In the genomic region with DNA sequence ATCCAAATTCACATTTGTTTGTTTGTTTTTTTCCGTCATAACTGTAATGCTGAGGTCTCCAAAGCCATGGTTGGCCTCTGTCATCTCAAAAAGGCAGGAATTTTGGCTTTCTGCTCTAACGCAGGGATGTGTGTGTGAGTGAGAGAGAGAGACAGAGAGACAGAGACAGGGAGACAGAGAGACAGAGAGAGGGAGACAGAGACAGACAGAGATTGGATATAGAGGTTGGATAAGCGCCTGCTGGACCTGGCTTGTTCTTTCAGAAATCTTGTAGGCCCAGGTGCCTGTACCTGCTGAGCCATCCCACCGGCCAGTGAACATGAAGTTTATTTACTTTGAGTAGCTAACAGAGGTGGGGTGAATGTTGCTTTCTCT, we compare ENCODE assay signal across 8 mouse cellular contexts. TPM values are rescaled to one million over a fixed set of nuclear protein-coding genes. Genes with fewer than 3 reads are reported as not detected.
DNase-seq lines count a peak whose midpoint lies in the region; ATAC-seq and TF ChIP-seq lines count a peak whose summit lies in the region.

No protein-coding gene starts in this region.

- H3K4me1 ChIP-seq in heart, embryonic 12.5 days (replicated peaks) = peaks cover 12% of the 10 kb centered on the region
- H3K4me1 ChIP-seq in ES-Bruce4 (ENCODE audit: control insufficient read depth, insufficient read depth, low read length) = no peaks in the 10 kb centered on the region
- no peaks in the 10 kb centered on the region for H3K4me1 ChIP-seq in hindbrain, embryonic 11.5 days (replicated peaks; ENCODE audit: control insufficient read depth, insufficient read depth, low read length)
- H3K4me1 ChIP-seq in megakaryocyte, embryonic 14.5 days = peaks cover 34% of the 10 kb centered on the region

- no peak for DNase-seq in heart, adult 11 months
- no peak for DNase-seq in hindbrain, embryonic 11.5 days (ENCODE audit: low spot score)
- DNase-seq in left cerebral cortex, adult 8-10 months (ENCODE audit: low spot score in 2 of 2) = no peak
- DNase-seq in urinary bladder, postnatal 14 days (ENCODE audit: low spot score) = no peak
- no peak for DNase-seq in layer of hippocampus, postnatal 10 days (ENCODE audit: low spot score in 2 of 2)

- TF ChIP-seq CTCF in ES-Bruce4 (IDR thresholded peaks at IDR 0.05; ENCODE audit: low read depth, low read length) = no peak

- peak overlapping the region; percentile 90 for H3K4me3 ChIP-seq in heart, embryonic 12.5 days
- H3K4me3 ChIP-seq in ES-Bruce4 (ENCODE audit: low read depth, low read length) = peak overlapping the region; percentile 41; the same call in 1 of the 2 replicates
- H3K4me3 ChIP-seq in hindbrain, embryonic 11.5 days (ENCODE audit: low read depth, low read length) = peak overlapping the region; percentile 99
- H3K4me3 ChIP-seq in megakaryocyte, embryonic 14.5 days (replicated peaks) = peak overlapping the region; percentile 99

- H3K9me3 ChIP-seq in heart, embryonic 12.5 days (replicated peaks) = no peaks in the 10 kb centered on the region
- H3K9me3 ChIP-seq in ES-Bruce4 (replicated peaks; ENCODE audit: control insufficient read depth, insufficient read depth, low read length, poor library complexity, severe bottlenecking) = no peaks in the 10 kb centered on the region
- no peaks in the 10 kb centered on the region for H3K9me3 ChIP-seq in hindbrain, embryonic 11.5 days (ENCODE audit: control insufficient read depth, low read length)
- no peaks in the 10 kb centered on the region for H3K9me3 ChIP-seq in megakaryocyte, embryonic 14.5 days

- no peak for TF ChIP-seq POLR2A in ES-Bruce4 (IDR thresholded peaks at IDR 0.05; ENCODE audit: insufficient read depth, low read length)

- ATAC-seq in heart, embryonic 12.5 days (ENCODE audit: insufficient number of reproducible peaks, low FRiP score) = no peak
- ATAC-seq in hindbrain, embryonic 11.5 days (ENCODE audit: low FRiP score) = no peak

- H3K9ac ChIP-seq in heart, embryonic 12.5 days = peak overlapping the region; percentile 95
- 0 out of 2 replicates have a peak overlapping the region, but pooled peaks have one; percentile 78 for H3K9ac ChIP-seq in ES-Bruce4 (ENCODE audit: low read depth, poor library complexity, severe bottlenecking)
- H3K9ac ChIP-seq in hindbrain, embryonic 11.5 days (ENCODE audit: low read depth, low read length) = no peak overlapping the region

- no peak overlapping the region for H3K27ac ChIP-seq in heart, embryonic 12.5 days (ENCODE audit: poor library complexity, severe bottlenecking)
- H3K27ac ChIP-seq in ES-Bruce4 (ENCODE audit: insufficient read depth, low read length) = no peak overlapping the region
- H3K27ac ChIP-seq in hindbrain, embryonic 11.5 days (ENCODE audit: low read depth, low read length) = no peak overlapping the region

- 36% methylated on average over 4 of the region's 4 CpGs for WGBS in heart, embryonic 12.5 days
- 40% methylated on average over 4 of the region's 4 CpGs for WGBS in hindbrain, embryonic 11.5 days

- H3K4me2 ChIP-seq in heart, embryonic 12.5 days = peak overlapping the region; percentile 97
- no peak overlapping the region for H3K4me2 ChIP-seq in hindbrain, embryonic 11.5 days (replicated peaks; ENCODE audit: low read depth, low read length)

- no peak for TF ChIP-seq EP300 in ES-Bruce4 (IDR thresholded peaks at IDR 0.05; ENCODE audit: insufficient read depth, low read depth, low read length)

- H3K36me3 ChIP-seq in heart, embryonic 12.5 days = peaks cover 2% of the 10 kb centered on the region
- H3K36me3 ChIP-seq in ES-Bruce4 (ENCODE audit: control insufficient read depth, insufficient read depth, low read length, poor library complexity, severe bottlenecking) = peaks cover 3% of the 10 kb centered on the region
- H3K36me3 ChIP-seq in hindbrain, embryonic 11.5 days (ENCODE audit: control insufficient read depth, insufficient read depth, low read length) = no peaks in the 10 kb centered on the region
- H3K36me3 ChIP-seq in megakaryocyte, embryonic 14.5 days (replicated peaks; ENCODE audit: low read length) = peaks cover 34% of the 10 kb centered on the region

- H3K27me3 ChIP-seq in heart, embryonic 12.5 days (replicated peaks) = no peaks in the 10 kb centered on the region
- no peaks in the 10 kb centered on the region for H3K27me3 ChIP-seq in ES-Bruce4 (ENCODE audit: control insufficient read depth, insufficient read depth, low read length, poor library complexity, severe bottlenecking)
- no peaks in the 10 kb centered on the region for H3K27me3 ChIP-seq in hindbrain, embryonic 11.5 days (ENCODE audit: control insufficient read depth, insufficient read depth, low read length)
- H3K27me3 ChIP-seq in megakaryocyte, embryonic 14.5 days (replicated peaks) = no peaks in the 10 kb centered on the region

RNA-seq across cellular contexts. Expression of a gene that starts 0.3 kb away (rescaled TPM):
- polyA plus RNA-seq in heart, embryonic 12.5 days (2016; fragmentation: Nextera tagmentation; extraction: Ambion mirVana) = 42.6 and 44.3 TPM in 2 replicates
- 44.5 and 45.2 TPM in 2 replicates for polyA plus RNA-seq in ES-Bruce4 (2011; ENCODE audit: insufficient read depth, insufficient read length, low read depth, missing spikeins)
- 34.4 and 35.4 TPM in 2 replicates for polyA plus RNA-seq in hindbrain, embryonic 11.5 days (2014; fragmentation: Nextera tagmentation; extraction: Ambion mirVana)
- 0.41 and 2.4 TPM in 2 replicates for polyA plus RNA-seq in megakaryocyte, embryonic 14.5 days (2012; ENCODE audit: insufficient read depth, low replicate concordance)
- 100 to 1,000 TPM; 152 to 168 (median 161) TPM for total RNA-seq in left cerebral cortex, adult 8-10 months (2022)
- total RNA-seq in layer of hippocampus, postnatal 10 days (2021) = 100 to 1,000 TPM; 134 to 140 TPM

RNA-seq across cellular contexts. Expression of a gene that starts 10.4 kb away (rescaled TPM):
- 62.8 and 64.0 TPM in 2 replicates for polyA plus RNA-seq in heart, embryonic 12.5 days (2016; fragmentation: Nextera tagmentation; extraction: Ambion mirVana)
- 31.2 and 31.6 TPM in 2 replicates for polyA plus RNA-seq in ES-Bruce4 (2011; ENCODE audit: insufficient read depth, insufficient read length, low read depth, missing spikeins)
- 114 and 127 TPM in 2 replicates for polyA plus RNA-seq in hindbrain, embryonic 11.5 days (2014; fragmentation: Nextera tagmentation; extraction: Ambion mirVana)
- polyA plus RNA-seq in megakaryocyte, embryonic 14.5 days (2012; ENCODE audit: insufficient read depth, low replicate concordance) = 0.81 and 1.6 TPM in 2 replicates
- 100 to 1,000 TPM; 136 to 151 (median 147) TPM for total RNA-seq in left cerebral cortex, adult 8-10 months (2022)
- total RNA-seq in layer of hippocampus, postnatal 10 days (2021) = 100 to 1,000 TPM; 154 to 163 TPM

Comparison
In these comparisons a context has a peak if more than half of its experiments do, and no peak if none do; other contexts are left out.
1. H3K4me3 ChIP-seq: peak in every context shown above with its lines; median percentile 99 in hindbrain, embryonic 11.5 days; 99 in megakaryocyte, embryonic 14.5 days; 90 in heart, embryonic 12.5 days; 41 in ES-Bruce4.
2. RNA of a gene that starts 0.3 kb away (polyA plus RNA-seq): 44.5 to 45.2 TPM in ES-Bruce4, 42.6 to 44.3 TPM in heart, embryonic 12.5 days and 34.4 to 35.4 TPM in hindbrain, embryonic 11.5 days; 0.41 to 2.4 TPM in megakaryocyte, embryonic 14.5 days; every median in the first group is over 10 times any median in the second.
3. RNA of a gene that starts 10.4 kb away (polyA plus RNA-seq): 114 to 127 TPM in hindbrain, embryonic 11.5 days, 62.8 to 64.0 TPM in heart, embryonic 12.5 days and 31.2 to 31.6 TPM in ES-Bruce4; 0.81 to 1.6 TPM in megakaryocyte, embryonic 14.5 days; every median in the first group is over 10 times any median in the second.